9 mouse cellular contexts compared by ENCODE assay signal in genomic region chr10:80665016-80665380, GRCm38 (mm10). TPM values are rescaled to one million over a fixed set of nuclear protein-coding genes. Genes with fewer than 3 reads are reported as not detected.
A peak's percentile ranks its signal among the peaks of the same experiment; 100 is the strongest.
DNase-seq lines count a peak whose midpoint lies in the region; ATAC-seq lines count a peak whose summit lies in the region.
"Had no signal": no experiment of that assay in that cellular context is flagged by ENCODE, and none has a peak within 500 bp of the region (broad histone marks: within the 10 kb centered on the region; RNA-seq: fewer than 3 reads in every experiment).

No protein-coding gene starts in this region.

- H3K4me1 ChIP-seq in erythroblast, embryonic 14.5 days (ENCODE audit: control insufficient read depth), result peaks cover 73% of the 10 kb centered on the region
- peaks cover 49% of the 10 kb centered on the region for H3K4me1 ChIP-seq in heart, embryonic 10.5 days
- H3K4me1 ChIP-seq in kidney, embryonic 16.5 days (ENCODE audit: insufficient read depth, low read length), result peaks cover 40% of the 10 kb centered on the region

- H3K4me2 ChIP-seq in kidney, embryonic 16.5 days (replicated peaks; ENCODE audit: low read depth, low read length), result peak overlapping the region; percentile 46

- H3K27ac ChIP-seq in heart, embryonic 10.5 days, result peak overlapping the region; percentile 79
- peak overlapping the region; percentile 93 for H3K27ac ChIP-seq in kidney, embryonic 16.5 days (ENCODE audit: low read length)

- ATAC-seq in erythroblast, adult 5-6 weeks (replicated peaks; ENCODE audit: low FRiP score, poor library complexity, severe bottlenecking), result no peak
- ATAC-seq in kidney, embryonic 16.5 days (ENCODE audit: low FRiP score, low TSS enrichment), result peak; percentile 73
- no peak for ATAC-seq in frontal cortex, adult (ENCODE audit: low TSS enrichment)

- no peaks in the 10 kb centered on the region for H3K9me3 ChIP-seq in erythroblast, embryonic 14.5 days (ENCODE audit: control insufficient read depth, low read length)
- H3K9me3 ChIP-seq in heart, embryonic 10.5 days, result no peaks in the 10 kb centered on the region
- no peaks in the 10 kb centered on the region for H3K9me3 ChIP-seq in kidney, embryonic 16.5 days (ENCODE audit: low read length)
- H3K9me3 ChIP-seq: megakaryocyte, embryonic 14.5 days had no signal

- H3K27me3 ChIP-seq in erythroblast, embryonic 14.5 days (ENCODE audit: control insufficient read depth), result no peaks in the 10 kb centered on the region
- H3K27me3 ChIP-seq in heart, embryonic 10.5 days (ENCODE audit: insufficient read depth, poor library complexity, severe bottlenecking), result no peaks in the 10 kb centered on the region
- no peaks in the 10 kb centered on the region for H3K27me3 ChIP-seq in kidney, embryonic 16.5 days (ENCODE audit: insufficient read depth, low read length)
- H3K27me3 ChIP-seq: megakaryocyte, embryonic 14.5 days had no signal

- WGBS in heart, embryonic 10.5 days, result 8% methylated on average over 10 of the region's 10 CpGs
- 3% methylated on average over 10 of the region's 10 CpGs for WGBS in kidney, embryonic 16.5 days

- peaks cover 50% of the 10 kb centered on the region for H3K36me3 ChIP-seq in erythroblast, embryonic 14.5 days (ENCODE audit: control insufficient read depth)
- H3K36me3 ChIP-seq in heart, embryonic 10.5 days, result peaks cover 43% of the 10 kb centered on the region
- peaks cover 43% of the 10 kb centered on the region for H3K36me3 ChIP-seq in kidney, embryonic 16.5 days (ENCODE audit: insufficient read depth, low read length)

- peak overlapping the region; percentile 57 for H3K9ac ChIP-seq in kidney, embryonic 16.5 days (replicated peaks; ENCODE audit: low read length)

- DNase-seq in adrenal gland, postnatal 25 days, result peak; percentile 79
- no peak for DNase-seq in heart, embryonic 10.5 days (ENCODE audit: low spot score)
- DNase-seq in lung, postnatal 36 days, result peak; percentile 92
- DNase-seq in cerebellum, adult 9-10 months, result no peak

- peak overlapping the region; percentile 27 for H3K4me3 ChIP-seq in erythroblast, embryonic 14.5 days (replicated peaks)
- H3K4me3 ChIP-seq in heart, embryonic 10.5 days, result peak overlapping the region; percentile 32
- peak overlapping the region; percentile 15; the same call in 1 of the 2 replicates for H3K4me3 ChIP-seq in kidney, embryonic 16.5 days (ENCODE audit: low read length)

RNA-seq across cellular contexts. Expression of gene Btbd2, which starts 8.1 kb away (rescaled TPM):
- 2.6 and 3.2 TPM in 2 replicates for polyA plus RNA-seq in erythroblast, embryonic 14.5 days (2012)
- total RNA-seq in erythroblast, adult 5-6 weeks (2015; ENCODE audit: low replicate concordance), result 5.6 and 6.1 TPM in 2 replicates
- total RNA-seq in erythroblast, adult 5-6 weeks (2017; ENCODE audit: low replicate concordance), result 5.6 and 11.4 TPM in 2 replicates
- total RNA-seq in adrenal gland, postnatal 25 days (2021), result 68.4 and 79.2 TPM in 2 replicates
- polyA plus RNA-seq in heart, embryonic 10.5 days (2016; fragmentation: Nextera tagmentation; extraction: Ambion mirVana), result 59.0 and 69.9 TPM in 2 replicates
- polyA plus RNA-seq in kidney, embryonic 16.5 days (2015; fragmentation: Nextera tagmentation; extraction: Ambion mirVana), result 21.0 and 74.8 TPM in 2 replicates

RNA-seq across cellular contexts. Expression of gene Mknk2, which starts 12.9 kb away (rescaled TPM):
- 49.1 and 53.2 TPM in 2 replicates for polyA plus RNA-seq in erythroblast, embryonic 14.5 days (2012)
- 40.2 and 47.4 TPM in 2 replicates for total RNA-seq in erythroblast, adult 5-6 weeks (2015; ENCODE audit: low replicate concordance)
- 28.4 and 40.8 TPM in 2 replicates for total RNA-seq in erythroblast, adult 5-6 weeks (2017; ENCODE audit: low replicate concordance)
- total RNA-seq in adrenal gland, postnatal 25 days (2021), result 155 and 164 TPM in 2 replicates
- polyA plus RNA-seq in heart, embryonic 10.5 days (2016; fragmentation: Nextera tagmentation; extraction: Ambion mirVana), result 90.8 and 92.0 TPM in 2 replicates
- 71.1 and 108 TPM in 2 replicates for polyA plus RNA-seq in kidney, embryonic 16.5 days (2015; fragmentation: Nextera tagmentation; extraction: Ambion mirVana)

RNA-seq across cellular contexts. Expression of gene Mob3a, which starts 36.8 kb away (rescaled TPM):
- 1.8 and 2.1 TPM in 2 replicates for polyA plus RNA-seq in erythroblast, embryonic 14.5 days (2012)
- total RNA-seq in erythroblast, adult 5-6 weeks (2015; ENCODE audit: low replicate concordance), result 13.4 and 25.6 TPM in 2 replicates
- 11.0 and 18.2 TPM in 2 replicates for total RNA-seq in erythroblast, adult 5-6 weeks (2017; ENCODE audit: low replicate concordance)
- 15.2 and 18.8 TPM in 2 replicates for total RNA-seq in adrenal gland, postnatal 25 days (2021)
- 54.8 and 56.8 TPM in 2 replicates for polyA plus RNA-seq in heart, embryonic 10.5 days (2016; fragmentation: Nextera tagmentation; extraction: Ambion mirVana)
- 43.1 and 43.2 TPM in 2 replicates for polyA plus RNA-seq in kidney, embryonic 16.5 days (2015; fragmentation: Nextera tagmentation; extraction: Ambion mirVana)

RNA-seq across cellular contexts. Expression of gene Izumo4, which starts 37.0 kb away (rescaled TPM):
- 1.2 and 3.9 TPM in 2 replicates for polyA plus RNA-seq in erythroblast, embryonic 14.5 days (2012)
- total RNA-seq in erythroblast, adult 5-6 weeks (2015; ENCODE audit: low replicate concordance), result 8.6 and 9.8 TPM in 2 replicates
- 1.3 and 2.2 TPM in 2 replicates for total RNA-seq in erythroblast, adult 5-6 weeks (2017; ENCODE audit: low replicate concordance)
- total RNA-seq in adrenal gland, postnatal 25 days (2021), result 21.6 and 37.1 TPM in 2 replicates
- 12.8 and 14.4 TPM in 2 replicates for polyA plus RNA-seq in heart, embryonic 10.5 days (2016; fragmentation: Nextera tagmentation; extraction: Ambion mirVana)
- polyA plus RNA-seq in kidney, embryonic 16.5 days (2015; fragmentation: Nextera tagmentation; extraction: Ambion mirVana), result 23.3 and 23.8 TPM in 2 replicates

RNA-seq across cellular contexts. Expression of gene Csnk1g2, which starts 42.4 kb away (rescaled TPM):
- 33.9 and 36.6 TPM in 2 replicates for polyA plus RNA-seq in erythroblast, embryonic 14.5 days (2012)
- total RNA-seq in erythroblast, adult 5-6 weeks (2015; ENCODE audit: low replicate concordance), result 25.5 and 25.6 TPM in 2 replicates
- total RNA-seq in erythroblast, adult 5-6 weeks (2017; ENCODE audit: low replicate concordance), result 28.2 and 28.9 TPM in 2 replicates
- 127 and 157 TPM in 2 replicates for total RNA-seq in adrenal gland, postnatal 25 days (2021)
- polyA plus RNA-seq in heart, embryonic 10.5 days (2016; fragmentation: Nextera tagmentation; extraction: Ambion mirVana), result 110 and 150 TPM in 2 replicates
- polyA plus RNA-seq in kidney, embryonic 16.5 days (2015; fragmentation: Nextera tagmentation; extraction: Ambion mirVana), result 30.8 and 93.6 TPM in 2 replicates

Comparison
In these comparisons a context has a peak if more than half of its experiments do, and no peak if none do; other contexts are left out.
1. DNase-seq: peak in adrenal gland, postnatal 25 days (single experiment) and lung, postnatal 36 days (single experiment); none in heart, embryonic 10.5 days (single experiment) and cerebellum, adult 9-10 months (single experiment).
2. RNA of gene Mob3a, which starts 36.8 kb away (polyA plus RNA-seq): 54.8 to 56.8 TPM in heart, embryonic 10.5 days and 43.1 to 43.2 TPM in kidney, embryonic 16.5 days; 1.8 to 2.1 TPM in erythroblast, embryonic 14.5 days; every median in the first group is over 10 times any median in the second.
3. Peak in every context shown above with its lines, with median percentiles within 50 percentile points of each other: H3K4me3 ChIP-seq.